Mouse (Mus musculus) embryonic facial prominence, embryonic 10.5 days (tissue): ENCODE data around the gene Dner. TPM values are rescaled to one million over a fixed set of nuclear protein-coding genes. Genes with fewer than 3 reads are reported as not detected.

Source experiments
- DNase-seq: peaks from one replicate; pipeline ENCODE4 v3.0.0-alpha.2; 2017; ENCODE audit warnings: low spot score
- H3K27ac ChIP-seq: fragments of 300-500 bp; sonication (generic); replicated peaks from 2 replicates; pipeline ENCODE4 v1.5.1; 2016; ENCODE audit warnings: mild to moderate bottlenecking
- H3K27me3 ChIP-seq: fragments of 300-500 bp; sonication (generic); replicated peaks from 2 replicates; pipeline ENCODE4 v1.6.1; 2016; ENCODE audit warnings: low read depth, mild to moderate bottlenecking; ENCODE audit not compliant: poor library complexity, severe bottlenecking
- H3K36me3 ChIP-seq: fragments of 300-500 bp; sonication (generic); replicated peaks from 2 replicates; pipeline ENCODE4 v1.6.1; 2016; ENCODE audit warnings: mild to moderate bottlenecking, moderate library complexity
- H3K4me1 ChIP-seq: fragments of 300-500 bp; sonication (generic); 2 replicates; pipeline ENCODE4 v1.6.1; 2016
- H3K4me3 ChIP-seq: fragments of 300-500 bp; sonication (generic); 2 replicates; pipeline ENCODE4 v1.5.1; 2016; ENCODE audit warnings: mild to moderate bottlenecking, moderate library complexity
- H3K9me3 ChIP-seq: fragments of 300-500 bp; sonication (generic); 2 replicates; pipeline ENCODE4 v1.6.1; 2016; ENCODE audit warnings: mild to moderate bottlenecking
- WGBS: fragments of 180-500 bp; shearing (Covaris S2); methylation state at CpG from one replicate; pipeline ENCODE4 v1.1.7; 2016; 5-methylcytosine and 5-hydroxymethylcytosine counted together
- polyA plus RNA-seq: library from polyadenylated mRNA; unstranded; fragments of >200 nt; fragmentation: Nextera tagmentation; extraction: Ambion mirVana; gene quantifications from 2 replicates; pipeline ENCODE4 v1.2.1, GENCODE M21; 2016

Gene Dner
- polyA plus RNA-seq, 1 experiment from 2014 or later, result 3.6 TPM

DNA sequence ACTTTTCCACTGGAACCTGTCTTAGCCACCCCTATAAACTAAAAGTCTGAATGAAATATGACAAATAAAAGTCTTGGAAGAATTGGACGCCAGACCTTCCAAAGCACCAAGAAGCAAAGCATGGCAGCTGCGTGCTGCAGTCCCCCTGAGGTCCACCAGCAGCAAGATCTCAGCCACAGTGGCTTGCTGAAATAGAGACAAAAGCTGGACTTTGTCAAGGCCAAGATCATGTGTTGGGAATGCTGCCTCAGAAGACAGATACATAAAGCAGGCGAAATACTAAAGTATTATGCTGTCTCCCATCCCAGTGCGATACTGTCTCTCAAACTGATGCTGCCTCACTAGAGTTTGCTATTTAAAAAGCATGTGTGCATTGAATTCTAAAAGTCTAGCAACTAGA, 296.9 kb downstream of the Dner start:
- Histone ChIP-seq H3K27ac (no peak overlapping the region), H3K9me3 (no peaks in the 10 kb centered on the region), H3K4me1 (no peaks in the 10 kb centered on the region), H3K36me3 (no peaks in the 10 kb centered on the region), H3K27me3 (no peaks in the 10 kb centered on the region), H3K4me3 (no peak overlapping the region)
- WGBS, result 89% methylated on average over 4 of the region's 4 CpGs
- DNase-seq, result no peak

DNA sequence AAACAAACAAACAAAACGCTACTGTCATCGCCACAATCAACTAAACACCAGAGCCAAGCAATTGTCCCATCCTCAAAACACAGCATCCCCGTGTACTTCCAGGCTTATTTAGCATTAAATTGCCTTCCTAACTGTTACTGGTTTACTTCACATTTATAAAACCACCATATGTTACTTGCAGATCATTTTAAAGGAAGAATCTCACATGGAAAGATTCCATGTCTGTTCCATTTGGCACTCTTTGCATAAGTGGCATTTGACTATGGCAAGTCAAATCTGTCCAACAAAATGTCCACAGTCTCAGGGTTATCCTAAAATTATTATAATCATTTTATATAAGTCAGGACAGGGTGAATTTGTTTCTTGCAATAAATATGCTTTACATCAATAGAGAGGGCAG, 299.2 kb downstream of the Dner start:
- no peak overlapping the region for H3K4me3 ChIP-seq
- H3K4me1 ChIP-seq, result no peaks in the 10 kb centered on the region
- H3K36me3 ChIP-seq, result no peaks in the 10 kb centered on the region
- H3K9me3 ChIP-seq, result no peaks in the 10 kb centered on the region
- no peak overlapping the region for H3K27ac ChIP-seq
- WGBS, result 69% methylated on average over 3 of the region's 3 CpGs
- no peaks in the 10 kb centered on the region for H3K27me3 ChIP-seq
- DNase-seq, result no peak

DNA sequence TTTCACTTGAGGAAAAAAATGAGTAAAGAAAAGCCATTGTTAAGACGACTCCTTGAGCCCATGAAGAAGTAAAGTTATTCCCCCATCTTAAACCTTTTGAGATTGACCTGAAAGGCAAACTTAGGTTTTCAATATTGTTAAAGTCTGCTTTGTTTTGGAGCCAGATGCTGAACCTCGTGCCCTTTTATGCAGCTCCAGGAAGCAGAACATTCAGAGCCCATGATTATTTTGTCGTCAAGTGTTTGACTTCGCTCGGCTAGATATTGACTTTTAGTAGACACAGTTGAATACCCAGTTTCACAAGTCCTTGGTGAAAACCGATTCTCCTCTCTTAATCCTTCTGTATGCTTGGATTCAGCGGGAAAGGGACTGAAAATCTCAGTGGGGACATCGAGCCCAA, 300.1 kb downstream of the Dner start:
- H3K27me3 ChIP-seq, result no peaks in the 10 kb centered on the region
- no peak overlapping the region for H3K27ac ChIP-seq
- H3K9me3 ChIP-seq, result no peaks in the 10 kb centered on the region
- DNase-seq, result no peak
- no peaks in the 10 kb centered on the region for H3K36me3 ChIP-seq
- no peaks in the 10 kb centered on the region for H3K4me1 ChIP-seq
- H3K4me3 ChIP-seq, result no peak overlapping the region
- 79% methylated on average over 8 of the region's 8 CpGs for WGBS

DNA sequence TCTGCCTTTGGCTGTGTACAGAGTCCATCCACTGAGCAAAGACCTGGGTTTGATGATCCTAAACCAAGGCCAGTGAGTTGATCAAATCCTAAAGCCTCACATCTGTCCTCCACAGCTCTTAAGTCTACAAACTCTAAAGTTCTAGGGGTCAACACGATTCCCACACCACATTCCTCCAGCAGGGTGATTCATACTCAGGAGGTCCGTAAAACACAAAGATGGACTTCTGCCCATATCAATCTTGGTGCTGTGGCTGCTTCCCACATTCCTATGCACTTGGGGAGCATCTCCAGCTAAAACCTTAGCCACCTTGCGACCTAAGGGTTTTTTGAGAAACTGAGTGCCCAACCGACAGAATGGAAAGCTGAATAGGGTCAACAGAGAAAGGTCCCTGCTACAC, 305.1 kb downstream of the Dner start:
- 89% methylated on average over 4 of the region's 4 CpGs for WGBS
- DNase-seq, result no peak
- no peaks in the 10 kb centered on the region for H3K27me3 ChIP-seq
- H3K27ac ChIP-seq, result no peak overlapping the region
- H3K9me3 ChIP-seq, result no peaks in the 10 kb centered on the region
- no peak overlapping the region for H3K4me3 ChIP-seq
- no peaks in the 10 kb centered on the region for H3K4me1 ChIP-seq
- no peaks in the 10 kb centered on the region for H3K36me3 ChIP-seq

DNA sequence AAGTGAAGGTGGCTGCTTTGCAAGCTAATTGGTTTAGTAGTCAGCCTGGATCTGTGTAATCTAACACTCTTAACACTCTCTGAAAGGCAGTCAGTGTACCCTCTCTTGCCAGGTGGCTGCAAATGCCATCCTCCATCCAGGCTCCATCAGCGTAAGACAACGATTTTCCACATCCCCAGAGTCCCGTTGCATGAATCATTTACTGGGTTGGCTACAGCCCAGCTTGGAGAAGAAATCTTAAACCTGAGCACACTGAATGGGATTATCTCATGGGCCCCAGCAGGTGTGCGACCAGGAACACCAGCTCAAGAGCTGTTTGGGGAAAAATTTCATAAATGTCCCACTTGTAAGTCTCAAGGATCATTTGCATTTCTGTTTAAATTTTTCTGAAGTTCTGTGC, 308.4 kb downstream of the Dner start:
- Histone ChIP-seq H3K36me3 (no peaks in the 10 kb centered on the region), H3K9me3 (no peaks in the 10 kb centered on the region), H3K27me3 (no peaks in the 10 kb centered on the region), H3K4me1 (no peaks in the 10 kb centered on the region), H3K4me3 (no peak overlapping the region), H3K27ac (no peak overlapping the region)
- no peak for DNase-seq
- WGBS, result 67% methylated on average over 4 of the region's 4 CpGs

DNA sequence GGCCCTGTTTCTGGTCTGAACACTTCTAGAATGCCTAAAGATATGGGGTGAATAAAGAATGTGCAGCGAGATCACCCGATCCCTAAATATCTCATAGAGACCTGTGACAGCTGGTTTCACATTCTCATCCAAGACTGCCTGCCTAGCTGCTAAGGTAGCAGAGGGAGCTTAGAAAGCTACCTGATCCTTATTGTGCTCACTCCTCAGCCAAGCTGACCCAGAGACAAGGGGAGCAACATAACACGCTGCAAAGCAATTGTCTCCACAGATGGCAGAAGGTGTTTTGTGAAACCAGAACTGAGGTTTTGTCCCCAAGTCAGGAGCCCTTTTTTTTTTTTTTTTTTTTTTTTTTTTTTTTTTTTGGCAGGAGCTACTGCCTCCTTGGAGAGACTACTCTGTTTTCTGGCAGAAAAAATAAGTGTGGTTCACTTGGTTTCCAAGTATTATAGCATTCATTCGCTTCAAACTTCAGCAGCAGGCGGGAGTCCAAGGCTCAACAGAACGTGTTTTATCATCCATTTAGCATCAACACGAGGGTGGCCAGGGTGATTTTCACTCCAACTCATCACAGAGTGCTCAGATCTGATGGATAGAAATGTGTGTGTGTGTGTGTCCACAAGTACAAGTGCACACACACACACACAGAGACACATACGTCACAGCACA, 309.4 kb downstream of the Dner start:
- DNase-seq, result no peak
- H3K9me3 ChIP-seq, result no peaks in the 10 kb centered on the region
- H3K4me1 ChIP-seq, result no peaks in the 10 kb centered on the region
- no peaks in the 10 kb centered on the region for H3K36me3 ChIP-seq
- no peaks in the 10 kb centered on the region for H3K27me3 ChIP-seq
- no peak overlapping the region for H3K27ac ChIP-seq
- 87% methylated on average over 8 of the region's 8 CpGs for WGBS
- H3K4me3 ChIP-seq, result no peak overlapping the region

DNA sequence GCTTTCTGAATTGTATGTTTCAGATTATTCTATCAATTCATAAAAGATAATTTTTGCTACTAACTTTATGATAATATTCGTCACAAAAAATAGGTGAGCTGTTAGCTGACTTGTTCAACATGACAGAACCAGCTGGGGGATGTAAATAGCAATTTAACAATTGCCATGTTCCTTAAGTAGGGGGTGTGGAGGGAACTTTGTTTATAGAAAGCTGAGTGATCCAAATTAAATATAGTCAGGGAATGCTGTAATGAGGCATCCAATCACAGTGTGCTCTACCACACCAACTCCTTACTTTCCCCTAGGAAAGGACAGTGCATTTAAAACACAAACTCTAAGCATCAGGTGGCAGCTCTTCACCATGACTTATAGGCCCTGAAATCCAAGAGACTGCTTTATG, 313.3 kb downstream of the Dner start:
- H3K36me3 ChIP-seq, result no peaks in the 10 kb centered on the region
- 69% methylated on average over 1 of the region's 1 CpGs for WGBS
- DNase-seq, result no peak
- H3K4me3 ChIP-seq, result no peak overlapping the region
- no peak overlapping the region for H3K27ac ChIP-seq
- no peaks in the 10 kb centered on the region for H3K4me1 ChIP-seq
- H3K27me3 ChIP-seq, result no peaks in the 10 kb centered on the region
- no peaks in the 10 kb centered on the region for H3K9me3 ChIP-seq

DNA sequence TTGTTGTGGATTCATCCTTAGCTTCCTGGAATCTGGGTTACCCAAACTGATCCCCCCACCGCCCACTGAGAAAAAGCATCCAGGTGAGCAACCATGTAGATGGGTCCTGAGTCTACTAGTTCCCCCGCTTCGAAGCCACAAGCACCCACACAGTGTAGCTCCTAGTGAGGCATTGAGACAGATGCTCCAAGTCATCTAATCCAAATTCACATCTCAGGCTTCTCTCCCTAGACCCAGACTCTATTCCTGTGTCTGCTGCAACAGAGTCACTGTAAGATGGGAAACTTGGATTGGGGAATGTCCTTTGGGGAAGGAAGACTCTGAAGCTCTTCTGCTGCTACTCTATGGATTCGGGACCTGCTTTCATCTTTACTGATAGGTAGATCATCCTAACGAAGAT, 314.0 kb downstream of the Dner start:
- no peak overlapping the region for H3K4me3 ChIP-seq
- no peak for DNase-seq
- 91% methylated on average over 5 of the region's 5 CpGs for WGBS
- H3K9me3 ChIP-seq, result no peaks in the 10 kb centered on the region
- no peaks in the 10 kb centered on the region for H3K27me3 ChIP-seq
- H3K27ac ChIP-seq, result no peak overlapping the region
- no peaks in the 10 kb centered on the region for H3K4me1 ChIP-seq
- H3K36me3 ChIP-seq, result no peaks in the 10 kb centered on the region

DNA sequence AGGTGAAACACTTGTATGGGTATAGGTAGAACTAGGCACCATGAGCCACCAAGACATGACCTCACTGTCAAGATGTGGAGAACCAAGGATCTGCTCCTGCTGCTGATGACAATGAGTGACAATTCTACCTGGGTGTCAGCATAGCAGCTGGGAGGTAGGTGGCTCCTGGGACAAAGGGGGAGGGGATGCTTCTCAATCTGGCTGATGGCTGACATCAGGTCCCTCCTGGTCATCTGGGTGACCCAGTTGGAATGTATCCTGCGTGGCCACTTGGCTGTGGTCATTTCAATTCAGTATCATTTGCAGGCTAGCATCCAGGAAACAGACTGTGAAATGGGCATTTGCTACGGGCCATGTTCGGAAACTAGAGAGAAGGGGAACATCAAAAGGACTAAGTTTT, 315.1 kb downstream of the Dner start:
- H3K9me3 ChIP-seq, result no peaks in the 10 kb centered on the region
- H3K4me1 ChIP-seq, result no peaks in the 10 kb centered on the region
- no peak for DNase-seq
- 70% methylated on average over 3 of the region's 3 CpGs for WGBS
- H3K27me3 ChIP-seq, result no peaks in the 10 kb centered on the region
- no peaks in the 10 kb centered on the region for H3K36me3 ChIP-seq
- no peak overlapping the region for H3K4me3 ChIP-seq
- no peak overlapping the region for H3K27ac ChIP-seq

DNA sequence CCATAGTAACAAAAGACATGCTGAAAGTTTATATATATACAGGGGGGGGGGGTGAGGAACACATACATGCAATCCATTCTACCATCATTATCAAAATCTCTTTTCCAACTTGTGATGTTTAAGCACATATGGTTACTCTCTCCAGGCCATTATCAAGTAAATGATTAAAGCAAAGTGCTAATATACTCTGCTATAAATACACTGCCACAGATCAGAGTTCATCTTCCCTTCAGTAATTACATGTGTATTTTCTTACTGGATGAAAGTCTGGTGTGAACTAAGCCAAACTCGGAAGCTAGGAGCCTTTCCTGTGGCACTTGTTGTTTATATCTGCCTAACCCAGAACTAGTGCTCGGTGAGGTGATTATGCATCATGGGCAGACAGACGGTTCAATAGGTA, 328.3 kb downstream of the Dner start:
- H3K27me3 ChIP-seq, result no peaks in the 10 kb centered on the region
- no peaks in the 10 kb centered on the region for H3K36me3 ChIP-seq
- no peak for DNase-seq
- no peaks in the 10 kb centered on the region for H3K9me3 ChIP-seq
- H3K4me1 ChIP-seq, result no peaks in the 10 kb centered on the region; the same call in 1 of the 2 replicates
- no peak overlapping the region for H3K27ac ChIP-seq
- no peak overlapping the region for H3K4me3 ChIP-seq
- WGBS, result 78% methylated on average over 3 of the region's 3 CpGs

DNA sequence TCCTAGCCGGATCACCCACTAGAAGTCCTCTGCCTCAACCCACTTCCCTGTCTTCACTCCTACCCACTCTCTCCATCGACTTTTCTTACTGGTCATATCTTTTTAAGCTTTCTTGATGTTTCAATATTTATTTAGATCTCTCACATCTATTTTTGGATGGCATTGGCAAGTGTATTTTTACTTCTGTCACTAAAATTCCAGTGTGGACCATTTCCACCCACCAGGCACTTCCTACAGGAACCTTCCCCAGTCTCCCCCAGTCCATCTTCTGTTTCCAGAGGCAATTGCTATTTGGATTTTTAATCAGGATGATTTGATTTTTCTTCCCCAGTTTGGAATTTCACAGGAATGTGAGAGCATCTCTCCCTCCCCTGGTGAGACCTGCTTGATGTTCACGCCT, 329.5 kb downstream of the Dner start:
- Histone ChIP-seq H3K4me1 (no peaks in the 10 kb centered on the region; the same call in 1 of the 2 replicates), H3K27ac (no peak overlapping the region), H3K36me3 (no peaks in the 10 kb centered on the region), H3K9me3 (no peaks in the 10 kb centered on the region), H3K27me3 (no peaks in the 10 kb centered on the region), H3K4me3 (no peak overlapping the region)
- WGBS, result 78% methylated on average over 3 of the region's 3 CpGs
- DNase-seq, result no peak

DNA sequence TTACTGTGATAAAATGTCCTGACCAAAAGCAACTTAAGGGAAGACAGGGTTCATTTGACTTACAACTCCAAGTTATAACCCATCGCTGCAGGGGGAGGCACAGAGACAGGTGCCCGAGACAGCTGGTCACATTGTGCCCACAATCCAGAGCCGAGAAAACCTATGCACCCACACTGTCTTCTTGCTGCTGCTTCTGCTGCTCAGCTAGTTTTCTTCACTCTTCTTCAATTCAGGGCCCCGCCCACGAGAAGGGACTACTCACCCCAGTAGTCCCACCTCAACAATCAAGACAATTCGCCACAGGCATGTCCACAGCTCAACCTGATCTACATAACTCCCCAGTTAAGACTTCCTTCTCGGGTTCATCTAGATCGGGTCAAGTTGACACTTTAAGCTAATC, 332.1 kb downstream of the Dner start, which contains the start of gene Pid1:
Gene Pid1 (minus strand): TSS at position 214 of the 400 bp plus-strand sequence.
- no peak for DNase-seq
- H3K36me3 ChIP-seq, result no peaks in the 10 kb centered on the region
- no peak within 1 kb of the TSS for H3K4me3 ChIP-seq
- no peak within 1 kb of the TSS for H3K27ac ChIP-seq
- H3K27me3 ChIP-seq, result no peaks in the 10 kb centered on the region
- 88% methylated on average over 8 of the region's 8 CpGs for WGBS
- H3K4me1 ChIP-seq, result no peaks in the 10 kb centered on the region; the same call in 1 of the 2 replicates
- H3K9me3 ChIP-seq, result no peaks in the 10 kb centered on the region

DNA sequence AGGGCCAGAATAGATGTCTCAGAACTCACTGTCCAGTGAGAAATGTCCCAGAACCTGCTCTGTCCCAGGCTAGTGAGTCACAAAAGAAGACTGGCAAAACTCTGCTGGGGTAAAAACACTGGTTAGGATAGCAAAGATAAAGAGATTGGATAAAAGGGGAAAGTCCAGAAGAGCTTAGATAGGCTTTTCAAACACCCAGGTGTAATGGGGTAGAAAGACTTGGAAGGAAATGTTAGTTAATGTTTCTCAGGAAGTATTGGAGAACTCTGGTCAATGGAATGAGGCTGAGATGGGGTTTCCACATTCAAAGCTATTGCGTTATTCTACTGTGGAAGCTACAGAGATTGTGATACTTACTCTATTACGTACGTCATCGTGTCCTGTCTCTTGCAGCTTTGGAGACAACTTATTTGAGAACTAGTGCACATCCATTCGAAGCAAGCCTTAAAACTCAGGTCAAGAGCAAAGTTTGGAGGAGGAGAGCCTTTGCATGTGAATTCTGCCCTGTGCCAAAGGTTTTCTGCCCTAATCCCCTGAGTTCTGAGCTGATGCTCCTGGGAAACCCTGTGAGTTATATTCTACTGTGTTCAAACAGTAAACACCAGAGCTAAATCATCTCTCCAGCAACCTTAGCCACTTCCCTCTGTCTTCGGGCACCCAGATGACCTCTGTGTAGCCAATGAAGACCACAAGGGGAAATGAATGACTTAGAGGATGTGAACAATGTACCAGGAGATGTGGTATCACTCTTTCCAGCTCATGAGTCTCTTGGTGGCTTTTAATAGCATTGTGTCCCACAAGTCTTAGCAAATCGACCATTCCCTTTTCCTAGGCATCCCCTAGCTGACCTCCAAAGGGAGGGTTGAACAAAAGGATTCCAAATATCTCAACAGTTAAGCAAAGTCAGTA, 333.1 kb downstream of the Dner start:
- H3K9me3 ChIP-seq, result no peaks in the 10 kb centered on the region
- WGBS, result 87% methylated on average over 7 of the region's 7 CpGs
- H3K27me3 ChIP-seq, result no peaks in the 10 kb centered on the region
- H3K4me3 ChIP-seq, result no peak overlapping the region
- no peak for DNase-seq
- no peaks in the 10 kb centered on the region; the same call in 1 of the 2 replicates for H3K4me1 ChIP-seq
- no peaks in the 10 kb centered on the region for H3K36me3 ChIP-seq
- H3K27ac ChIP-seq, result no peak overlapping the region
